Mouse (Mus musculus) small intestine, adult 2 months (tissue): ENCODE data around the gene Uaca.

Experiments
- CTCF ChIP-seq: fragments of 200-500 bp; IDR thresholded peaks from 2 replicates; pipeline ENCODE4 v1.5.1; 2012; ENCODE audit warnings: low read depth, mild to moderate bottlenecking, control low read depth, inconsistent platforms, low read length, moderate library complexity, mixed read lengths; ENCODE audit not compliant: insufficient replicate concordance, insufficient read length; ENCODE audit errors: extremely low read depth
- POLR2A ChIP-seq: fragments of 200-500 bp; IDR thresholded peaks from 2 replicates; pipeline ENCODE4 v1.6.1; 2012; ENCODE audit warnings: low read depth, mild to moderate bottlenecking, control low read depth, inconsistent platforms, low read length, moderate library complexity

DNA sequence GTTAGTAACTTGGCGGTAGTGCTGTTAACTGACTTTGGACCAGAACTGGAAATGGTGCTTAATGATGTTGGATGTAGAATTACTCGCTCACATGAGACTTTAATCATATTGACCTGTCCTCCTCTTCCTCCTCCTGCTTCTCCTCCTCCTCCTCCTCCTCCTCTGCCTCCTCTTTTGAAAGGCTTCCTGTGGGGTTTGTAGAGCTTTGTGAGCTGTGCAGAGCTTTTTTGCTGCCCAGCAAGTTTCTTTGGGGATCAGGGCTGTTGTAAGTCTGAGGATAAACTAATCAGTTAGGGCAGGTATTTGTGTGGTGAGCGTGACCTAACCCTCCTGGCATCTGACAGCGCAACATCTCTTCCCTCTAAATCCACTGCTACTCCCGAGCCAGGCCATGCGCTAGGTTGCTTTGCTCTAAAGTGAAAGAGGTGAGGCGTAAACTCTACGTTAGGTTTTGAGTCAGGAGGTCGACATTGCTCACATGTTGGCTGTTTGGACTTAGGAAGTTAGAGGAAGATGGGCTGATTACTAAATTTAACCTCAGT lies 44.1 kb downstream of the Uaca start:
- TF ChIP-seq CTCF (no peak), POLR2A (no peak)
